Mouse (Mus musculus) adrenal gland, postnatal 36 days (tissue): Measurements from ENCODE around the gene Vti1a. TPM values are rescaled to one million over a fixed set of nuclear protein-coding genes. Genes with fewer than 3 reads are reported as not detected.

Source experiments
- DNase-seq, 2 experiments: peaks; one replicate each; pipeline ENCODE4 v3.0.0; 2021; ENCODE audit warnings: mixed read lengths in 1 of 2
- total RNA-seq, 2 experiments: library from RNA; stranded (reverse); gene quantifications; 2 replicates each; pipeline ENCODE4 v1.2.3; 2021

Gene Vti1a
- total RNA-seq, 2 experiments from 2014 or later = 33.5 to 37.4 TPM

GRCm38 (mm10) chr19:55456325-55457091, 140.4 kb downstream of the Vti1a start:
- no peak for DNase-seq

- no peak for DNase-seq
Observed at GRCm38 (mm10) chr19:55461963-55462362, 145.9 kb downstream of the Vti1a start.

GRCm38 (mm10) chr19:55463670-55464069, 147.6 kb downstream of the Vti1a start:
- no peak for DNase-seq

- DNase-seq = no peak
Observed at GRCm38 (mm10) chr19:55469301-55470051, 153.4 kb downstream of the Vti1a start.

- no peak for DNase-seq
Observed at GRCm38 (mm10) chr19:55472582-55472981, 156.5 kb downstream of the Vti1a start.

GRCm38 (mm10) chr19:55474225-55474624, 158.1 kb downstream of the Vti1a start:
- DNase-seq = no peak

GRCm38 (mm10) chr19:55480526-55480925, 164.4 kb downstream of the Vti1a start:
- no peak for DNase-seq

- DNase-seq = no peak
Observed at GRCm38 (mm10) chr19:55481308-55481707, 165.2 kb downstream of the Vti1a start.

- peak in 1 of 2 experiments; percentile 7 for DNase-seq
Observed at GRCm38 (mm10) chr19:55483526-55483925, 167.4 kb downstream of the Vti1a start.

- no peak for DNase-seq
Observed at GRCm38 (mm10) chr19:55484559-55484958, 168.5 kb downstream of the Vti1a start.

GRCm38 (mm10) chr19:55486473-55486872, 170.4 kb downstream of the Vti1a start:
- DNase-seq = no peak

- DNase-seq = no peak
Observed at GRCm38 (mm10) chr19:55491126-55492076, 175.3 kb downstream of the Vti1a start.

- no peak for DNase-seq
Observed at GRCm38 (mm10) chr19:55496333-55496732, 180.2 kb downstream of the Vti1a start.

- no peak for DNase-seq
Observed at GRCm38 (mm10) chr19:55499179-55499863, 183.2 kb downstream of the Vti1a start.

- no peak for DNase-seq
Observed at GRCm38 (mm10) chr19:55501985-55502384, 185.9 kb downstream of the Vti1a start.

GRCm38 (mm10) chr19:55503771-55504170, 187.7 kb downstream of the Vti1a start:
- DNase-seq = peak; percentile 41 to 60

- no peak for DNase-seq
Observed at GRCm38 (mm10) chr19:55507748-55508147, 191.7 kb downstream of the Vti1a start.

- no peak for DNase-seq
Observed at GRCm38 (mm10) chr19:55508239-55508638, 192.1 kb downstream of the Vti1a start.

- DNase-seq = no peak
Observed at GRCm38 (mm10) chr19:55508965-55509364, 192.9 kb downstream of the Vti1a start.

GRCm38 (mm10) chr19:55509618-55510017, 193.5 kb downstream of the Vti1a start:
- no peak for DNase-seq

- no peak for DNase-seq
Observed at GRCm38 (mm10) chr19:55513941-55514340, 197.8 kb downstream of the Vti1a start.

GRCm38 (mm10) chr19:55520236-55520635, 204.1 kb downstream of the Vti1a start:
- DNase-seq = no peak
